Mouse (Mus musculus) c-Kit-positive CD71-positive TER-119-positive erythroid progenitor cells, embryonic 14.5 days (primary cell): ENCODE measurements around the gene Cdk15.

ENCODE experiments used
- DNase-seq: peaks from one replicate; pipeline ENCODE4 v3.0.0-alpha.2; 2013; ENCODE audit warnings: low spot score

Cdk15 gene

DNA sequence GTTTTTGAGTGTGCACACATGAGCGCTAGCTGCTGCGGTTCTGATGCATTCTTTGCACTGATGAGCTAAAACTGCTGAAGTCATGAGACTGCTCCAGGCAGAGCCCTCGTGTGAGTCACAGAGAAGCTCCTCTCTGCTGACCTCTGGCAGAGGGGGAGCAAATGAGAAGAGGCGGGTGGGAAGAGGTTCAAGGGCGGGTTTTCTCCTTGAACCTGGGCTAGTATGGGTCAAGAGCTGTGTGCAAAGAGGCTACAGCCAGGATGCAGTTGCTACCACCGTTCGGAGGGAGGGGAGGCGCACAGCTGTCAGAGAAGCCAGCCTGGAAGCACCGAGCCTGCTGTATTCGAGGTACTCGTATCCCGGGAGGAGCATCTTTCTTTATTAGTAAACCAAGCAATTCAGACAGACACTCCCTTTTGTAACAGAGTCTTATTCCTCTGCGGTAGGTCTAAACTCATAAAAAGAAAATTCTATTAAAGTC is at the start of gene Cdk15:
Gene Cdk15, plus strand, starts transcription at position 156 of the 481 bp plus-strand sequence.
- no peak for DNase-seq

- no peak for DNase-seq
These were observed 48.4 kb upstream of the Cdk15 start for GRCm38 (mm10) chr1:59208331-59208730.

DNA sequence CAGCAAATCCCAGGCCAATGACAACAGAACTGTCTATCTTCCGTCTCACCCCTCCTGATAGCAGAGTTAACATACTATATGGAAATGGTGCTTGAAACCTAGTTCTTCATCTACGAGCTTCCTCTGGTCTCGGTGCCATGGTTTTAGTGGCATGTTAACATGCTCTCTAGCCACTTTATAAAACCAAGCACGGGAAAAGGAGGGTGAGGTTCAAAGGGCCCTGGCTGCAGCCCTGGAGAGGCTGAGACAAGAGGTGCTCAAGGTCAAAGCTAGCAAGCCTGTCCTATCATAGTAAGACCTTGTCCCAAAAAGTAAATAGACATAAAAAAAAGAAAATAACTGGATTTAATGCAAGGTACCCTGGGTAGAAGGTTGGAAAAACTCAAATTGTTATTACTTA is 45.1 kb upstream of the Cdk15 start:
- no peak for DNase-seq

DNA sequence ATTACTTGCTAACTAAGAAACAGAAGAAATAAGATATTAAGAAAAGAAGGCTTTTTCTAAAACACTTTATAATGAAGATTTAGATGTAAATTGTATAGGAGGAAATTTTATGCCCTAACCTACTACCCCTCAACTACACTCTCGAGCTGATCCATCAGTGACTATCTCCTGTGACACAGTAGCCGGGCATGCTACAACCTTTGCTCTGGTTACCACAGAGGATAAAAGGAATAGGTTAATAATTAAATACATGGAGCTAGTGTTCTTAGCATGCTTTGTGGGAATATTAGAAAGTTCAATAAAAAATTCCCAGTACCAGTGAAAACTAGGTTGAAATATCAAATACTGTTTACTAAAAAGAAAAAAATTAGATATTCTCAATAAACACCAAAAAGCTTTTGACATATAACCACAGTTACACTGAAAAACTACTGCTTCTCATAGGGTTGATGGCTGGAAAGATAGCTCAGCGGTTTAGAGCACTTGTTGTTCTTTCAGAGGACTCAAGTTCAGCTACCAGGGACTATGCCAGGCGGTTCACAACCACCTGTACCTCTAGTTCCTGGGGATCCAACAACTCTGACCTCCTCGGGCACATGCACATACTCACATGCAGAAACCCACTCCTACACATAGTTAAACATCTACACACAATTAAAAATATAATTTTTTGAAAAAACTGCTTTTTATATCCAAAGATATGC is 44.5 kb upstream of the Cdk15 start:
- DNase-seq = no peak

GRCm38 (mm10) chr1:59212951-59213350 is 43.8 kb upstream of the Cdk15 start:
- no peak for DNase-seq

GRCm38 (mm10) chr1:59215446-59215845 is 41.3 kb upstream of the Cdk15 start:
- DNase-seq = no peak

DNA sequence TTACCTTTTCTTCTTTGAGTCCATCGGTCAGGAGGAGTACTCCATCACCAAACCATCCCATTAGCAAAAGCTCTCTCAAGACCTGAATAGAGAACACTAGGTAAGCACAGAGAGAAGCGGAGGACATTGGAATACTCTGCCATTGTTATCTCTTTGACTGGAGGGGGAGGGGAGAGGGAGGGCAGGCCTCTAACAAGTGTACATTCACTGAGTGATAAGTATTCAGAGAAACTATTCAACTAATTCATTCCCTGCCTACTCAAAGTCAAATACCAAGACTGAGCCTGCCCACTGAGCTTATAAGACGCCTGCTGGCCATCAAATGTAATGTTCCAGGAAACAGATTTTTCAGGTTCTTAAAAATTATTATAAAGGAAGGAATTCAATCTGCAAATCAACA is 36.3 kb upstream of the Cdk15 start:
- DNase-seq = no peak

DNA sequence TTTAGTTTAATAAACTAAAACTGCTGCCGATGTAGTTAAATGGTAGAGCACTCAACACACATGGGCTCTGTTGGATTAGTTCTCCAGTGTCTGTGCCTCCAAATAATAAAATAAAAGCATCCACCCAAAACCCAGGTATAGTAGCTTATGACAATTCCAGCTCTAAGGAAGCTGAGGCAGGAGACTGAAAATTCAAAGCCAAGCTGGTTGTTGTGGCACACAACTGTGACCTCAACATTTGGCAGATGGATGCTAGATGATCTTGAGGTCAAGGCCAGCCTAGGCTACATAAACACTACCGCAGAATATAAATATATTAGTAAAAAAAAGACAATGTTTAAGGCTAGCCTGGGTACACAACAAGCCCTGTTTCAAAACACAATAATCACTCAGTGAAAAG is 35.1 kb upstream of the Cdk15 start:
- no peak for DNase-seq

DNA sequence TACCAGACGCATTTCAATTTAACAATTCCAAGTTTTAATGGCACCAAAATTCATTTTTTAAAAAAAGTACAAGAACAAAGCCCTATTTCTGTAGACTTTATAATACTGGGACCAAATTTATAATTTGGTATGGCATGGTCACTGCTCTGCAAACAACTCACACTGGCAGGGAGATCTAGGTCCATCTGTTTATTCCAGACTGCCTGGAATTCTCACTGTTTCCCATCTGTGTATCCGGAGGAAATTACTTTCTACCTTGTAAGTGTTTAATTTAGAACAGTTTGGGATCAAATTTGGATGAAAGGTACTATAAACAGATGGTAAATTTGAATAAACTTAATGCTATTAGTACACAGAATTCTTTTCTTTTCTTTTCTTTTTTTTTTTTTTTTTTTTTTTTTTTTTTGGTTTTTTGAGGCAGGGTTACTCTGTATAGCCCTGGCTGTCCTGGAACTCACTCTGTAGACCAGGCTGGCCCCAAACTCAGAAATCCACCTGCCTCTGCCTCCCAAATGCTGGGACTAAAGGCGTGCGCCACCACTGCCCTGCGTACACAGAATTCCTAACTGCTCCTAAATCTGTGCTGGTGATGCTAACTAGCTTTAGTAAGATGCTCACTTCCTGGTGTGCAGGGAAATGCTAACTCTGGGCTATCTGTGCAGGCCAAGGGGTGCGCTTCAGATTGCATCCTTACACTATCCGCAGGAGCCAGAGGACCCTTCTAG is 34.4 kb upstream of the Cdk15 start:
- no peak for DNase-seq

DNA sequence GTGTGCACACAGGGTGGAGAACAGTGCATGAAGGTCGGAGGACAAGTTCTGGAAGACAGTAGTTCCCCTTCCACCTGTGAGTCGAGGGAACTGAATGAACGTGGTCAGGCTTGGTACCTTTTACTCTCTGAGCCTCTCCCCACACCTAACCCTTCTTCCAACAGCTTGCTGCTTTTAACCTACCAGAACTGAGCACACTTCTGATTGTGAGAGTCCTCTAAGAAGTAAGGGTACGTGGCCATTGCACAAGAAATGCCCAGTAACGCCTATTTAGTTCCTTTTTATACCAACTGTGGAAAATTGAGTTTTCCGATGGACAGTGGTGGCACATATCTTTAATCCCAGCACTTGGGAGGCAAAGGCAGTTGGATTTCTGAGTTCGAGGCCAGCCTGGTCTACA is 28.2 kb upstream of the Cdk15 start:
- no peak for DNase-seq

- DNase-seq = no peak
These were observed 27.5 kb upstream of the Cdk15 start for GRCm38 (mm10) chr1:59229187-59229586.

- peak; percentile 97 for DNase-seq
These were observed 19.8 kb upstream of the Cdk15 start, which contains the start of gene Als2 for GRCm38 (mm10) chr1:59236856-59237441. TSS of gene Als2 (minus strand) at chr1:59237231.

DNA sequence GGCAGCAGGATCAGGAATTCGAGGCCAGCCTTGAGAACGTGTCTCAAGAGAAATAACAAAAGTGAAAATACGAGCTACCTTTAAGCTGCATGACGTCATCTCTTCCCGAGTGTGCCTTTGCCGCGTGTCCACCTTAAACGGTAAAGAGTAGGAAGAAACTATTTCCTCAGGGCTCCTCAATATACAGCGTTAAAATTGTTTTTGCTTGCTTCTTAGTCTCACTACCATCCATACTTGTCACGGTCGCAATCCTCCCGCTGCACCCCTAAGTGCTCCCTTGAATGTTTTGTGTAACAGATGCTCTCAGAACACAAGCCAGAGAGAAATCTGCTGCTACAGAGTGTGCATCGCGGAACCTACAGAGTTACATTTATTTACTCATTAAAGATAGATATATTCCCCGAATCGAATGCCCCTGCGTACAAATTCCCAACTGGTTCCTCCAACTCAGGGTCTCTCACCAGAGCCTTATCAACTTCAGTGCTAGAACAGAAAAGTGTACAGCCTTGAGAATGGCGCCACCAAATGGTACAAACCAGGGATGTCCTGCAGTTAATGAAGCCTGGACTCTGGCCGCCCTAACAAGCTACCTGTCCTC is 19.0 kb upstream of the Cdk15 start:
- DNase-seq = peak; percentile 78

GRCm38 (mm10) chr1:59243770-59244169 is 12.9 kb upstream of the Cdk15 start:
- no peak for DNase-seq

DNA sequence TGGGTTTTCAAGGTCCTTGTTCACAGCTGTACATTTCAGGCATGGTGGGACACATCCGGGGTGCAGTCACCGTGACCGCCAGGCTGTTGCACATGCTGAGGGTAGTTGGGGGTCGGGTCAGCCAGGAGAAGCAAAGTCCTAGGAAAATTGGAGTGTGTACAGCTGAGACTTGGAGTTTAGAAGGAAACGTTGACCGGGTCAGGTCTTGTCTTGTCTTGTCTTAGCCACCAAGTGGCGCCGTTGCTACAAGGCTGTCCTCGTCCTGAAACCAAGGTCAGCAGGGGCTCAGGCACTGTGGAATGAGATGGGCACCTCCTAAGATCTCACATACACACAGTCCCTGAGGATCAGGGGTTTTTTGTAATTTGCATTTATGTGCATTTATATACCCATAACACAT is 9.1 kb upstream of the Cdk15 start:
- DNase-seq = no peak

DNA sequence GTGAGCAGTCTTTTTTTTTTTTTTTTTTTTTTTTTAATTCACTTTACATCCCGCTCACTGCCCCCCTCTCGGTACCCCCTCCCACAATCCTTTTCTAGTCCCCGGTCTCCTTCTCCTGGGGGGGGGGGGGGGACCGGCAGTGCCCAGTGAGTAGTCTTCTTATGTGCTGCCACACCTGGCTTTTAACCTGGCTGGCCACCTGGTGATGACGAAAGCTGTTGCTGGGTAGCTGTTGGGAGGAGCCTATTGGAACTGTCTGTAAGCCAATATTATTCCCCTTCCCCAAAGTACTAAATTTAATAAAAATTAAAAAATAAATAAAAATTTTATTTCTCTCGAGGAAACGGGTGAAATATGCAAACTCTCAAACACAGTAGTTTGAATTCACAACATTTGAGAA is 3.9 kb upstream of the Cdk15 start:
- no peak for DNase-seq

DNA sequence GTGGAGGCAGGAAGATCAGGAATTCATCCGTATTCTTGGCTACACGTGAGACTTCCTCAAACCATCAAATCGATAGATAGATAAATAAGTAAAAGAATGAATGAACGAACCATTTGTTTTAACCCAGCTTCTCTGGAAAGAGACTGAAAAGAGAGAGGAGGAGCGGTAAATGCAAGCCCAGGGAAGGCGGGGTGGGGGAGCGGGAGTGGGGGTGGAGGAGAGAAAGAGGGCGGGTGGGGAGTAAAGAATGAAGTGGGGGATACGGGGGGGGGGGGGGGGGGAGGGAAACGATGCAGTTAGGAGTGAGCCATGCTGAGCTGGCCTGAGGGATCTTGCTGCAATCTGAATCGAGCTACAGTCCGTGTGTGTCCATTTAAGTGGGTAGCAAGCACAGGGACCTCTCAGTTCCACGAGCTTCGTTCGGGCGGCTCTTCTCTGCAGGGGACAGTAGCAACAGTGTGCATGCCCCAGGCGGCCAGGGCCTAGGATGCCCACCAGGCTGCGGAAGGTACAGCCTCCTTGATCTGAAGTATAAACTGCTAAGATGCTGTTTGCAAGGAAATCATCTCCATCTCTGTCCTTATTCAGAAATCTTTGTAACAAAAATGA is 3.3 kb upstream of the Cdk15 start:
- no peak for DNase-seq

DNA sequence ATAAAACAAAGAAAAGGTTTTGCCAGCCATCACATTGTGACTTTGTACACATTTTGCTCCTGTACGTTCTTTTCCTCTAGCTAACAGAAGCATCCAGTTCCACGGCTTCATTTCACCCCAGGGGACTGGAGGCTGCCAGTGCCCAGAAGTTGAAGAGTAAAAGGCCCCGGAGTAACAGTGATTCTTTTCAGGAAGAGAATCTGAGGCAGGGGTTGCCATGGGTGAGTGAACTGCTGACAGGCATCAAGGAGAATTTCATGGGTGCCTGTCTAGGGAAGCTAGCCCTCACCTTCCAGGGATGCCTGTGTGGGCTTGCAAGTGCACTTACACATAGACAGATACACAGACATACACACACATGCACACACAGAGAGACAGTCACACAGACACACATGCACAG is 1.0 kb downstream of the Cdk15 start:
- no peak for DNase-seq

DNA sequence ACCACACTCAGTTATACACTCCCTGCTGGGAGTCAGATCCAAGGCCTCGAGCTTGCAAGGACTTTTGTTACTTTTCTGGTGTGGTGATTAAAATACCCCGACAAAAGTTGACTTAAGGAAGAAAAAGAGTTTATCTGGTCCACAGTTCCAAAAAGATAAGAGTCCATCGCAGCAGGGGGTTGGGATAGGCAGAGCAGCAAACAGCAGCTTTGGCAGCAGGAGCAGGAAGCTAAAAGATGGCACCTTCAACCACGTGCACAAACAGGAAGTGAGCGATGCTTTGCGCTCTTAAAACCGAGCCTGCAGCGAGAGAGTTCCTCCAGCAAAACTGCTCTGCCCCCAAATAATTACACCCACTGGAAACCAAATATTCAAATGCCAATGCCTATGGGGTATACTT is 12.2 kb downstream of the Cdk15 start:
- DNase-seq = no peak

GRCm38 (mm10) chr1:59269466-59269865 is 12.8 kb downstream of the Cdk15 start:
- no peak for DNase-seq

DNA sequence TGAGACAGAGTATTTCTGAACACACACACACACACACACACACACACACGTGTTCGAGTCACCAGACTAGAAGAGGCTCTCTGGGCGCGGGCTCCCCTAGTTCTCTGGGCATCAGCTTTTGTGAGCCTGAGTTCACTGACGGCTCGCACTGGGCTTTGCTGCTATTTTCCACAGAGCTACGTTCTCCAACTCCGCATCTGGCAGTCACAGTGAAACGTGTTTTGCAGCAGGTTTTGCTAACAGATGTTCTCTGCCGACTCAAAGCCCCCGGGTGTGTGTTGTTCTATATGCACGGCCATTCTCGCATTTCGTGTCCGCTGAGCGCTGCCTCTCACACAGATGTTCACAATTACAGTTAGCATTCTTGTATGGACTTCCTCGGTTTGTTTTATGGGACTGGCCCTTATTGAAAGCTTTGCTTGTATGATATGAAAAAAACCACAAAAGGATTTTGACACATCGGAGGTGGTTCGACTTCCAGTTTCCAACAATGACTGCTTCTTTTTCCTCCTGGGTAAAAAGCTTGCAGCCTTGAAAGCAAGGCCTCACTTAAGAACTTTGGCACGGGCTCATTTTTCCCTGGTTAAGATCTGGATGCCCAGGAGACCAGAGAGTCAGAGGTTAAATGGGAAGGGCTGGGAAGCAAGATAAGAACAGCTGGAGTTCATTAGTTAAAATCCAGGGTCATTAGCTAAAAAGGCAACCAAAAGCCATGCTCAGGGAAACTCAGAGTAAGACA is 13.4 kb downstream of the Cdk15 start:
- no peak for DNase-seq

DNA sequence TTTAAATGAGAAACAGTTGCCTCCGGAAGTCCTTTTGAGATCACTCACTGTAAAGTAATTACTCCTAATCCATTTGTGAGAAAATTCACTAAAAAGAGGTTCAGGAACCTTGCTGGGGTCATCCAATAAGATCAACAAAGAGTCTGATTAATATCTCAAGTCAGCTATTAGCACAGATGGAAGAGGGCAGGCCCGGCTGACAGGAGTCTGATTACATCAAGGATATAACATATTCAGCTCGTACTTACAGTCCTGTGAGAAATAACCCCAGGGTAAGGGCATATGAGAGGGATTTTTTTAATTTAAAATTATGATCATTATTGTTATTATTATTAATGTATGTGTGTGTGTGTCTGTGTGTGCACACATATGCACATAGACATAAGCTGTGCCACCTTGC is 15.5 kb downstream of the Cdk15 start:
- no peak for DNase-seq
